ENCODE assay signal across 11 mouse cellular contexts in genomic region chr17:25794998-25795397, GRCm38 (mm10). TPM values are rescaled to one million over a fixed set of nuclear protein-coding genes. Genes with fewer than 3 reads are reported as not detected.
DNase-seq lines count a peak whose midpoint lies in the region; ATAC-seq and TF ChIP-seq lines count a peak whose summit lies in the region.
"Had no signal": no experiment of that assay in that cellular context is flagged by ENCODE, and none has a peak within 500 bp of the region (broad histone marks: within the 10 kb centered on the region; RNA-seq: fewer than 3 reads in every experiment).

No protein-coding gene starts in this region.

- DNase-seq in heart, adult 8-10 months (ENCODE audit: low spot score), result no peak
- DNase-seq in hindbrain, embryonic 10.5 days (ENCODE audit: low spot score), result no peak
- DNase-seq in midbrain, embryonic 11.5 days (ENCODE audit: low spot score, missing footprints), result no peak
- no peak for DNase-seq in spleen, postnatal 36 days (ENCODE audit: low spot score in 2 of 2)
- no peak for DNase-seq in frontal cortex, postnatal 36 days (ENCODE audit: low spot score in 2 of 2)
- no peak for DNase-seq in cerebellum, postnatal 14 days
- DNase-seq: gastrocnemius, postnatal 36 days had no signal

- TF ChIP-seq CTCF in bone marrow, adult 2 months (IDR thresholded peaks at IDR 0.05; ENCODE audit: control insufficient read depth, insufficient read depth, low read length), result no peak

- no peak overlapping the region for H3K27ac ChIP-seq in heart, embryonic 12.5 days (ENCODE audit: poor library complexity, severe bottlenecking)
- H3K27ac ChIP-seq in bone marrow, adult 2 months (ENCODE audit: control insufficient read depth, insufficient read depth, low read depth, low read length, poor library complexity), result no peak overlapping the region
- peak overlapping the region; percentile 95 for H3K27ac ChIP-seq in hindbrain, embryonic 10.5 days
- peak overlapping the region; percentile 75 for H3K27ac ChIP-seq in midbrain, embryonic 11.5 days (ENCODE audit: low read depth, low read length)

- WGBS in heart, embryonic 12.5 days, result 83% methylated on average over 17 of the region's 17 CpGs
- 89% methylated on average over 17 of the region's 17 CpGs for WGBS in bone marrow, adult 2 months
- WGBS in hindbrain, embryonic 10.5 days, result 53% methylated on average over 17 of the region's 17 CpGs
- WGBS in midbrain, embryonic 11.5 days, result 51% methylated on average over 17 of the region's 17 CpGs

- H3K27me3 ChIP-seq in heart, embryonic 12.5 days (replicated peaks), result no peaks in the 10 kb centered on the region
- no peaks in the 10 kb centered on the region for H3K27me3 ChIP-seq in hindbrain, embryonic 10.5 days (ENCODE audit: insufficient read depth, poor library complexity, severe bottlenecking)
- H3K27me3 ChIP-seq in midbrain, embryonic 11.5 days (ENCODE audit: control insufficient read depth, insufficient read depth, low read length), result no peaks in the 10 kb centered on the region

- H3K4me3 ChIP-seq in heart, embryonic 12.5 days, result no peak overlapping the region
- no peak overlapping the region for H3K4me3 ChIP-seq in bone marrow, adult 2 months (replicated peaks; ENCODE audit: control insufficient read depth, low read depth, low read length)
- peak overlapping the region; percentile 86 for H3K4me3 ChIP-seq in hindbrain, embryonic 10.5 days
- H3K4me3 ChIP-seq in midbrain, embryonic 11.5 days (ENCODE audit: low read depth, low read length), result peak overlapping the region; percentile 89

- peak overlapping the region; percentile 98 for H3K4me2 ChIP-seq in heart, embryonic 12.5 days
- H3K4me2 ChIP-seq in midbrain, embryonic 11.5 days, result peak overlapping the region; percentile 98

- 0 out of 2 replicates have a peak, but pooled peaks cover 5% of the 10 kb centered on the region for H3K36me3 ChIP-seq in heart, embryonic 12.5 days
- peaks cover 31% of the 10 kb centered on the region for H3K36me3 ChIP-seq in hindbrain, embryonic 10.5 days
- no peaks in the 10 kb centered on the region for H3K36me3 ChIP-seq in midbrain, embryonic 11.5 days (ENCODE audit: control insufficient read depth, insufficient read depth, low read length)

- H3K9me3 ChIP-seq in heart, embryonic 12.5 days (replicated peaks), result no peaks in the 10 kb centered on the region
- no peaks in the 10 kb centered on the region for H3K9me3 ChIP-seq in hindbrain, embryonic 10.5 days
- H3K9me3 ChIP-seq in midbrain, embryonic 11.5 days (ENCODE audit: control insufficient read depth, low read length), result no peaks in the 10 kb centered on the region

- peak; percentile 15; the same call in 1 of the 2 replicates for TF ChIP-seq POLR2A in bone marrow, adult 2 months (IDR thresholded peaks at IDR 0.05; ENCODE audit: borderline replicate concordance, control insufficient read depth, low read depth, low read length)

- peaks cover 53% of the 10 kb centered on the region for H3K4me1 ChIP-seq in heart, embryonic 12.5 days (replicated peaks)
- peaks cover 7% of the 10 kb centered on the region for H3K4me1 ChIP-seq in bone marrow, adult 2 months (ENCODE audit: control insufficient read depth, insufficient read depth, low read length)
- H3K4me1 ChIP-seq in hindbrain, embryonic 10.5 days (replicated peaks), result peaks cover 72% of the 10 kb centered on the region
- peaks cover 55% of the 10 kb centered on the region for H3K4me1 ChIP-seq in midbrain, embryonic 11.5 days (ENCODE audit: control insufficient read depth, insufficient read depth, low read length)

- no peak for ATAC-seq in heart, embryonic 12.5 days (ENCODE audit: insufficient number of reproducible peaks, low FRiP score)
- ATAC-seq in midbrain, embryonic 11.5 days (ENCODE audit: low FRiP score), result no peak

- H3K9ac ChIP-seq in heart, embryonic 12.5 days, result 0 out of 2 replicates have a peak overlapping the region, but pooled peaks have one; percentile 78
- H3K9ac ChIP-seq in midbrain, embryonic 11.5 days (ENCODE audit: low read length), result peak overlapping the region; percentile 87

RNA-seq across cellular contexts. Expression of gene AC134908.4, which starts 0.5 kb away (rescaled TPM):
- polyA plus RNA-seq in heart, embryonic 12.5 days (2016; fragmentation: Nextera tagmentation; extraction: Ambion mirVana), result 0.32 and 0.61 TPM in 2 replicates
- total RNA-seq in heart, adult 8-10 months (2022), result 1 to 10 TPM in 1 of 4 experiments, under 1 TPM in 1, not detected in 2; 0.72 to 1.8 TPM
- 4.6 TPM in 1 of 2 replicates, not detected in the other for polyA plus RNA-seq in bone marrow, adult 2 months (2011; ENCODE audit: insufficient read depth, insufficient read length, low replicate concordance, missing spikeins)
- polyA plus RNA-seq in hindbrain, embryonic 10.5 days (2016; fragmentation: Nextera tagmentation; extraction: Ambion mirVana), result 3.4 and 4.5 TPM in 2 replicates
- polyA plus RNA-seq in midbrain, embryonic 11.5 days (2014; fragmentation: Nextera tagmentation; extraction: Ambion mirVana), result not detected in 2 replicates
- total RNA-seq: gastrocnemius, postnatal 36 days; monocyte, adult 5-6 weeks had no signal
- polyA plus RNA-seq: C2C12 had no signal

RNA-seq across cellular contexts. Expression of gene Metrn, which starts 1.9 kb away (rescaled TPM):
- 28.9 and 30.9 TPM in 2 replicates for polyA plus RNA-seq in heart, embryonic 12.5 days (2016; fragmentation: Nextera tagmentation; extraction: Ambion mirVana)
- total RNA-seq in heart, adult 8-10 months (2022), result 10 to 100 TPM; 58.8 to 75.3 (median 65.7) TPM
- 38.6 and 74.8 TPM in 2 replicates for polyA plus RNA-seq in bone marrow, adult 2 months (2011; ENCODE audit: insufficient read depth, insufficient read length, low replicate concordance, missing spikeins)
- 174 and 193 TPM in 2 replicates for polyA plus RNA-seq in hindbrain, embryonic 10.5 days (2016; fragmentation: Nextera tagmentation; extraction: Ambion mirVana)
- 21.3 and 32.1 TPM in 2 replicates for polyA plus RNA-seq in midbrain, embryonic 11.5 days (2014; fragmentation: Nextera tagmentation; extraction: Ambion mirVana)

RNA-seq across cellular contexts. Expression of gene Fam173a, which starts 2.3 kb away (rescaled TPM):
- polyA plus RNA-seq in heart, embryonic 12.5 days (2016; fragmentation: Nextera tagmentation; extraction: Ambion mirVana), result 67.3 and 68.2 TPM in 2 replicates
- 10 to 100 TPM; 40.7 to 49.9 (median 44.9) TPM for total RNA-seq in heart, adult 8-10 months (2022)
- 33.4 and 149 TPM in 2 replicates for polyA plus RNA-seq in bone marrow, adult 2 months (2011; ENCODE audit: insufficient read depth, insufficient read length, low replicate concordance, missing spikeins)
- 68.1 and 76.0 TPM in 2 replicates for polyA plus RNA-seq in hindbrain, embryonic 10.5 days (2016; fragmentation: Nextera tagmentation; extraction: Ambion mirVana)
- polyA plus RNA-seq in midbrain, embryonic 11.5 days (2014; fragmentation: Nextera tagmentation; extraction: Ambion mirVana), result 69.1 and 71.4 TPM in 2 replicates

RNA-seq across cellular contexts. Expression of gene Ccdc78, which starts 8.6 kb away (rescaled TPM):
- polyA plus RNA-seq in heart, embryonic 12.5 days (2016; fragmentation: Nextera tagmentation; extraction: Ambion mirVana), result 0.37 and 0.41 TPM in 2 replicates
- total RNA-seq in heart, adult 8-10 months (2022), result under 1 TPM in 1 of 4 experiments, not detected in 3; 0.38 TPM
- polyA plus RNA-seq in bone marrow, adult 2 months (2011; ENCODE audit: insufficient read depth, insufficient read length, low replicate concordance, missing spikeins), result not detected in 2 replicates
- 0.95 and 1.2 TPM in 2 replicates for polyA plus RNA-seq in hindbrain, embryonic 10.5 days (2016; fragmentation: Nextera tagmentation; extraction: Ambion mirVana)
- 0.11 and 0.34 TPM in 2 replicates for polyA plus RNA-seq in midbrain, embryonic 11.5 days (2014; fragmentation: Nextera tagmentation; extraction: Ambion mirVana)
- total RNA-seq: gastrocnemius, postnatal 36 days; monocyte, adult 5-6 weeks had no signal

RNA-seq across cellular contexts. Expression of gene Haghl, which starts 9.5 kb away (rescaled TPM):
- polyA plus RNA-seq in heart, embryonic 12.5 days (2016; fragmentation: Nextera tagmentation; extraction: Ambion mirVana), result 50.5 and 53.2 TPM in 2 replicates
- total RNA-seq in heart, adult 8-10 months (2022), result 10 to 100 TPM in 3 of 4 experiments, 1 to 10 TPM in 1; 8.5 to 18.4 (median 12.1) TPM
- polyA plus RNA-seq in bone marrow, adult 2 months (2011; ENCODE audit: insufficient read depth, insufficient read length, low replicate concordance, missing spikeins), result 26.2 and 45.8 TPM in 2 replicates
- polyA plus RNA-seq in hindbrain, embryonic 10.5 days (2016; fragmentation: Nextera tagmentation; extraction: Ambion mirVana), result 68.1 and 88.5 TPM in 2 replicates
- 76.4 and 77.1 TPM in 2 replicates for polyA plus RNA-seq in midbrain, embryonic 11.5 days (2014; fragmentation: Nextera tagmentation; extraction: Ambion mirVana)

Comparison
In these comparisons a context has a peak if more than half of its experiments do, and no peak if none do; other contexts are left out.
1. H3K27ac ChIP-seq: peak in hindbrain, embryonic 10.5 days (single experiment) and midbrain, embryonic 11.5 days (single experiment); none in heart, embryonic 12.5 days (single experiment) and bone marrow, adult 2 months (single experiment).
2. H3K4me3 ChIP-seq: peak in hindbrain, embryonic 10.5 days (single experiment) and midbrain, embryonic 11.5 days (single experiment); none in heart, embryonic 12.5 days (single experiment) and bone marrow, adult 2 months (single experiment).